Mouse (Mus musculus): ENCODE results near the gene Smad6. TPM values are rescaled to one million over a fixed set of nuclear protein-coding genes. Genes with fewer than 3 reads are reported as not detected.
A peak's percentile ranks its signal among the peaks of the same experiment; 100 is the strongest.

Gene Smad6
- polyA plus RNA-seq, 1 experiment: 0.62 TPM

- Histone ChIP-seq H3K27me3 (ENCODE audit: control insufficient read depth) (peaks cover 23% of the 10 kb centered on the region), H3K36me3 (ENCODE audit: control insufficient read depth) (no peaks in the 10 kb centered on the region; the same call in 1 of the 2 replicates), H3K4me3 (replicated peaks) (no peak overlapping the region), H3K4me1 (ENCODE audit: control insufficient read depth) (peaks cover 90% of the 10 kb centered on the region), H3K9me3 (ENCODE audit: control insufficient read depth, low read length) (peaks cover 8% of the 10 kb centered on the region; the same call in 1 of the 2 replicates)
- no peak for TF ChIP-seq GATA1 (IDR thresholded peaks at IDR 0.05; ENCODE audit: low read length)
- TF ChIP-seq TAL1 (IDR thresholded peaks at IDR 0.05; ENCODE audit: low read length): no peak
These were observed 3.7 kb upstream of the Smad6 start for GRCm38 (mm10) chr9:64025565-64025964.

GRCm38 (mm10) chr9:64024976-64025375 is 3.1 kb upstream of the Smad6 start:
- Histone ChIP-seq H3K4me3 (replicated peaks) (no peak overlapping the region), H3K36me3 (ENCODE audit: control insufficient read depth) (no peaks in the 10 kb centered on the region), H3K4me1 (ENCODE audit: control insufficient read depth) (peaks cover 90% of the 10 kb centered on the region), H3K9me3 (ENCODE audit: control insufficient read depth, low read length) (peaks cover 13% of the 10 kb centered on the region; the same call in 1 of the 2 replicates), H3K27me3 (ENCODE audit: control insufficient read depth) (peaks cover 29% of the 10 kb centered on the region)
- TF ChIP-seq TAL1 (IDR thresholded peaks at IDR 0.05; ENCODE audit: low read length) (no peak), GATA1 (IDR thresholded peaks at IDR 0.05; ENCODE audit: low read length) (no peak)

- Histone ChIP-seq H3K4me1 (ENCODE audit: control insufficient read depth) (peaks cover 96% of the 10 kb centered on the region), H3K4me3 (replicated peaks) (peak overlapping the region; percentile 72), H3K36me3 (ENCODE audit: control insufficient read depth) (no peaks in the 10 kb centered on the region), H3K9me3 (ENCODE audit: control insufficient read depth, low read length) (peaks cover 22% of the 10 kb centered on the region; the same call in 1 of the 2 replicates), H3K27me3 (ENCODE audit: control insufficient read depth) (peaks cover 51% of the 10 kb centered on the region)
- TF ChIP-seq GATA1 (IDR thresholded peaks at IDR 0.05; ENCODE audit: low read length) (no peak), TAL1 (IDR thresholded peaks at IDR 0.05; ENCODE audit: low read length) (no peak)
These were observed 905 bp upstream of the Smad6 start for GRCm38 (mm10) chr9:64022562-64023366.

GRCm38 (mm10) chr9:64021319-64021850 is 474 bp downstream of the Smad6 start:
- H3K4me1 ChIP-seq (ENCODE audit: control insufficient read depth): peaks cover 99% of the 10 kb centered on the region
- peaks cover 60% of the 10 kb centered on the region for H3K27me3 ChIP-seq (ENCODE audit: control insufficient read depth)
- H3K9me3 ChIP-seq (ENCODE audit: control insufficient read depth, low read length): peaks cover 22% of the 10 kb centered on the region; the same call in 1 of the 2 replicates
- H3K36me3 ChIP-seq (ENCODE audit: control insufficient read depth): no peaks in the 10 kb centered on the region
- peak overlapping the region; percentile 72 for H3K4me3 ChIP-seq (replicated peaks)
- no peak for TF ChIP-seq TAL1 (IDR thresholded peaks at IDR 0.05; ENCODE audit: low read length)
- no peak for TF ChIP-seq GATA1 (IDR thresholded peaks at IDR 0.05; ENCODE audit: low read length)

- H3K4me1 ChIP-seq (ENCODE audit: control insufficient read depth): peaks cover 99% of the 10 kb centered on the region
- H3K9me3 ChIP-seq (ENCODE audit: control insufficient read depth, low read length): peaks cover 22% of the 10 kb centered on the region; the same call in 1 of the 2 replicates
- H3K36me3 ChIP-seq (ENCODE audit: control insufficient read depth): no peaks in the 10 kb centered on the region; the same call in 1 of the 2 replicates
- TF ChIP-seq GATA1 (IDR thresholded peaks at IDR 0.05; ENCODE audit: low read length) (no peak), TAL1 (IDR thresholded peaks at IDR 0.05; ENCODE audit: low read length) (no peak)
- H3K27me3 ChIP-seq (ENCODE audit: control insufficient read depth): peaks cover 66% of the 10 kb centered on the region
- H3K4me3 ChIP-seq (replicated peaks): peak overlapping the region; percentile 72
These were observed 1.1 kb downstream of the Smad6 start for GRCm38 (mm10) chr9:64020606-64021318.

- TF ChIP-seq TAL1 (IDR thresholded peaks at IDR 0.05; ENCODE audit: low read length) (no peak), GATA1 (IDR thresholded peaks at IDR 0.05; ENCODE audit: low read length) (no peak)
- peaks cover 66% of the 10 kb centered on the region for H3K27me3 ChIP-seq (ENCODE audit: control insufficient read depth)
- H3K4me1 ChIP-seq (ENCODE audit: control insufficient read depth): peaks cover 95% of the 10 kb centered on the region
These were observed 1.7 kb downstream of the Smad6 start for GRCm38 (mm10) chr9:64020171-64020605.

GRCm38 (mm10) chr9:64019036-64019886 is 2.6 kb downstream of the Smad6 start:
- Histone ChIP-seq H3K36me3 (ENCODE audit: control insufficient read depth) (no peaks in the 10 kb centered on the region; the same call in 1 of the 2 replicates), H3K4me1 (ENCODE audit: control insufficient read depth) (peaks cover 88% of the 10 kb centered on the region), H3K9me3 (ENCODE audit: control insufficient read depth, low read length) (peaks cover 22% of the 10 kb centered on the region; the same call in 1 of the 2 replicates), H3K27me3 (ENCODE audit: control insufficient read depth) (peaks cover 66% of the 10 kb centered on the region), H3K4me3 (replicated peaks) (peak overlapping the region; percentile 72)
- TF ChIP-seq TAL1 (IDR thresholded peaks at IDR 0.05; ENCODE audit: low read length) (no peak), GATA1 (IDR thresholded peaks at IDR 0.05; ENCODE audit: low read length) (no peak)

More at GRCm38 (mm10) chr9:64020171-64020605, 1.7 kb downstream of the Smad6 start:
- Histone ChIP-seq H3K9me3 (ENCODE audit: control insufficient read depth, low read length) (peaks cover 22% of the 10 kb centered on the region; the same call in 1 of the 2 replicates), H3K4me3 (replicated peaks) (peak overlapping the region; percentile 72), H3K36me3 (ENCODE audit: control insufficient read depth) (no peaks in the 10 kb centered on the region; the same call in 1 of the 2 replicates)

Measured in erythroblast, embryonic 14.5 days (primary cell).